Mouse (Mus musculus) G1E (cell line): ENCODE measurements around the gene Hist1h3e. TPM values are rescaled to one million over a fixed set of nuclear protein-coding genes. Genes with fewer than 3 reads are reported as not detected.
"Not testable (repeated sequence)": the region's sequence is repeated elsewhere in the genome, so short reads cannot be mapped to it uniquely, and the experiment has no call there.

ENCODE experiments used
- ATAC-seq: 2 replicates; pipeline ENCODE4 v1.8.0; 2016; ENCODE audit warnings: mild to moderate bottlenecking; ENCODE audit not compliant: insufficient number of reproducible peaks, poor library complexity, low FRiP score, severe bottlenecking; ENCODE audit errors: extremely low read depth
- DNase-seq: peaks from one replicate; pipeline ENCODE4 v3.0.0; 2012; ENCODE audit warnings: low spot score
- H3K27me3 ChIP-seq: 2 replicates; pipeline ENCODE4 v1.6.1; 2012; ENCODE audit warnings: mild to moderate bottlenecking, low read length, inconsistent platforms; ENCODE audit not compliant: insufficient read depth
- H3K36me3 ChIP-seq: replicated peaks from 2 replicates; pipeline ENCODE3; 2012; ENCODE audit warnings: mild to moderate bottlenecking, inconsistent platforms
- H3K4me1 ChIP-seq: 2 replicates; pipeline ENCODE4 v1.6.1; 2012; ENCODE audit warnings: low read depth, low read length, inconsistent platforms, mixed read lengths; ENCODE audit not compliant: insufficient read depth
- H3K4me3 ChIP-seq: 2 replicates; pipeline ENCODE4 v1.5.1; 2012; ENCODE audit warnings: low read depth, mild to moderate bottlenecking, inconsistent platforms, low read length, moderate library complexity, mixed read lengths
- H3K9me3 ChIP-seq: replicated peaks from 2 replicates; pipeline ENCODE4 v1.6.1; 2012; ENCODE audit warnings: inconsistent platforms
- CTCF ChIP-seq: IDR thresholded peaks from 2 replicates; pipeline ENCODE4 v1.5.1; 2012; ENCODE audit warnings: low read depth, low read length, inconsistent platforms, mixed read lengths
- GATA1 ChIP-seq: IDR thresholded peaks from 2 replicates; pipeline ENCODE4 v1.6.1; 2012; ENCODE audit warnings: borderline replicate concordance, low read length, inconsistent platforms, mixed read lengths
- GATA2 ChIP-seq: IDR thresholded peaks from 2 replicates; pipeline ENCODE4 v1.6.1; 2012; ENCODE audit warnings: low read depth, low read length, inconsistent platforms, borderline replicate concordance
- POLR2AphosphoS5 ChIP-seq: IDR thresholded peaks from 2 replicates; pipeline ENCODE4 v1.6.1; 2012; ENCODE audit warnings: low read depth, low read length, inconsistent platforms; ENCODE audit not compliant: insufficient replicate concordance
- TAL1 ChIP-seq: conservative IDR thresholded peaks from 2 replicates; pipeline ENCODE4 v1.6.1; 2012; ENCODE audit warnings: low read depth, low read length, inconsistent platforms, mixed read lengths
- polyA plus RNA-seq: library from polyadenylated mRNA; stranded (reverse); fragments of >175 nt; gene quantifications from 2 replicates; pipeline ENCODE4 v1.2.3, GENCODE M21; 2012
- total RNA-seq, 2 experiments: library from RNA; stranded (forward) in 1 of 2; stranded (reverse) in 1 of 2; fragments of 200-1000 nt in 1 of 2; fragments of >200 nt in 1 of 2; fragmentation: Nextera tagmentation in 1 of 2; gene quantifications; 2 replicates each; pipeline ENCODE4 v1.2.3; 2014 to 2017

Hist1h3e gene
- total and polyA plus RNA-seq, 3 experiments, result 6.8 to 466 (median 426) TPM

- TF ChIP-seq CTCF (no peak), POLR2AphosphoS5 (peak; percentile 87; the same call in 1 of the 2 replicates)
Observed at GRCm38 (mm10) chr13:23576906-23577639, 14.9 kb upstream of the Hist1h3e start.

DNA sequence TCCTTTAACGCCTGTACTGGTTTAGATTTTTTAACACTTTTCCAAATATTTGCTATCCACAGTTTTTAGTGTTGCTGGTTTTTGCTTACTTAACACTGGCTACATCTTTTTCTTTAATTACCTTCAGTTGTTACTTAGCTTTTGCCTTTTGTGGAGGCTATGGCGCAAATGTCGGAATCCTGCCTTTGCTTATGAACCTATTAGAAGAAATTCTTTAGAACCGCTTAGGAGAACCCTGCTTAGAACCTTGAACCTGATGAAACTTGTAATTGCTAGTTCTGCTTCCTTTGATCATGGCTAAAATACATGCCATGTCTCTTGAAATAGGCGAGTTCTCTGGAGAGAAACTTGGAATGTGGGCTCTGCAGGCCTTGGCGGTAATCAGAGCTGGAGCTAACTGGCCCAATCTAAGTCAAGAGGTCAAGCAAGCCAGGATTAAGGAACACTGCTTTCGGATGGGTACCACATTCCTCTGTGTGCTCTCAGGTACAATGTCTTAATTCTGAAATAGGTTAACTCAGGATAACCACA is 14.2 kb upstream of the Hist1h3e start:
- Histone ChIP-seq H3K4me3 (peak overlapping the region; percentile 69), H3K36me3 (no peaks in the 10 kb centered on the region), H3K9me3 (no peaks in the 10 kb centered on the region), H3K4me1 (peaks cover 28% of the 10 kb centered on the region), H3K27me3 (no peaks in the 10 kb centered on the region)
- DNase-seq (no peak), ATAC-seq (no peak)
- TF ChIP-seq GATA2 (no peak), POLR2AphosphoS5 (peak; percentile 98; the same call in 1 of the 2 replicates)

More at GRCm38 (mm10) chr13:23576906-23577639, 14.9 kb upstream of the Hist1h3e start:
- no peak for DNase-seq
- no peak for ATAC-seq
- Histone ChIP-seq H3K4me3 (peak overlapping the region; percentile 69; the same call in 1 of the 2 replicates), H3K36me3 (no peaks in the 10 kb centered on the region), H3K4me1 (peaks cover 34% of the 10 kb centered on the region), H3K27me3 (no peaks in the 10 kb centered on the region), H3K9me3 (no peaks in the 10 kb centered on the region)

DNA sequence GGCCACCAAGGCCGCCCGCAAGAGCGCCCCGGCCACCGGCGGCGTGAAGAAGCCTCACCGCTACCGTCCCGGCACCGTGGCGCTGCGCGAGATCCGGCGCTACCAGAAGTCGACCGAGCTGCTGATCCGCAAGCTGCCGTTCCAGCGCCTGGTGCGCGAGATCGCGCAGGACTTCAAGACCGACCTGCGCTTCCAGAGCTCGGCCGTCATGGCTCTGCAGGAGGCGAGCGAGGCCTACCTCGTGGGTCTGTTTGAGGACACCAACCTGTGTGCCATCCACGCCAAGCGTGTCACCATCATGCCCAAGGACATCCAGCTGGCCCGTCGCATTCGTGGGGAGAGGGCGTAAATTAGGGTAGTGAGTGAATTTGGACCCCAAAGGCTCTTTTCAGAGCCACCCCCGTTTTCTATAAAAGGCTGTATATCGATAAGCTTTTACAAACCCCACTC is 13.7 kb upstream of the Hist1h3e start:
- not testable (repeated sequence) for H3K27me3 ChIP-seq, H3K36me3 ChIP-seq, DNase-seq, ATAC-seq, H3K9me3 ChIP-seq
- peak overlapping the region; percentile 69 for H3K4me3 ChIP-seq
- TF ChIP-seq POLR2AphosphoS5, result peak; percentile 93; the same call in 1 of the 2 replicates
- peaks cover 26% of the 10 kb centered on the region for H3K4me1 ChIP-seq

GRCm38 (mm10) chr13:23575271-23575851 is 13.2 kb upstream of the Hist1h3e start, which contains the start of gene Hist1h3d:
Gene Hist1h3d (plus strand): TSS chr13:23575763.
- Histone ChIP-seq H3K9me3 (no peaks in the 10 kb centered on the region), H3K4me1 (peaks cover 21% of the 10 kb centered on the region), H3K36me3 (no peaks in the 10 kb centered on the region), H3K4me3 (peak within 1 kb of the TSS; percentile 69), H3K27me3 (no peaks in the 10 kb centered on the region)
- TF ChIP-seq GATA2 (no peak), CTCF (no peak), TAL1 (no peak), POLR2AphosphoS5 (no peak; the same call in 1 of the 2 replicates), GATA1 (no peak)
- DNase-seq (peak; percentile 51), ATAC-seq (peak; percentile 36; the same call in 1 of the 2 replicates)

GRCm38 (mm10) chr13:23574546-23575170 is 12.5 kb upstream of the Hist1h3e start:
- Histone ChIP-seq H3K4me3 (peak overlapping the region; percentile 64; the same call in 1 of the 2 replicates), H3K4me1 (peaks cover 20% of the 10 kb centered on the region)
- not testable (repeated sequence) for H3K9me3 ChIP-seq, ATAC-seq, DNase-seq, H3K36me3 ChIP-seq, H3K27me3 ChIP-seq
- peak; percentile 82; the same call in 1 of the 2 replicates for TF ChIP-seq POLR2AphosphoS5

GRCm38 (mm10) chr13:23573898-23574524 is 11.8 kb upstream of the Hist1h3e start, which contains the start of the genes Hist1h2bf and Hist1h2ad:
Gene Hist1h2bf (minus strand): TSS chr13:23574196.
Gene Hist1h2ad (plus strand): TSS chr13:23574381.
- peaks cover 23% of the 10 kb centered on the region for H3K4me1 ChIP-seq
- not testable (repeated sequence) for H3K9me3 ChIP-seq, H3K27me3 ChIP-seq, H3K36me3 ChIP-seq
- peak within 1 kb of the TSS; percentile 64; the same call in 1 of the 2 replicates for H3K4me3 ChIP-seq
- peak; percentile 70 for DNase-seq
- peak; percentile 70 for ATAC-seq

- H3K4me3 ChIP-seq, result peak overlapping the region; percentile 64; the same call in 1 of the 2 replicates
- DNase-seq, H3K27me3 ChIP-seq, H3K9me3 ChIP-seq, ATAC-seq, H3K36me3 ChIP-seq: not testable (repeated sequence)
- H3K4me1 ChIP-seq, result peaks cover 23% of the 10 kb centered on the region
Observed at GRCm38 (mm10) chr13:23573034-23573897, 11.1 kb upstream of the Hist1h3e start.
